Mouse (Mus musculus) cerebellum, postnatal 10 days (tissue): ENCODE results near the gene Eif2b3.

Experiments
- DNase-seq, 2 experiments: peaks; one replicate each; pipeline ENCODE4 v3.0.0; 2021; ENCODE audit warnings: mixed read lengths in 2 of 2

Eif2b3 gene

DNA sequence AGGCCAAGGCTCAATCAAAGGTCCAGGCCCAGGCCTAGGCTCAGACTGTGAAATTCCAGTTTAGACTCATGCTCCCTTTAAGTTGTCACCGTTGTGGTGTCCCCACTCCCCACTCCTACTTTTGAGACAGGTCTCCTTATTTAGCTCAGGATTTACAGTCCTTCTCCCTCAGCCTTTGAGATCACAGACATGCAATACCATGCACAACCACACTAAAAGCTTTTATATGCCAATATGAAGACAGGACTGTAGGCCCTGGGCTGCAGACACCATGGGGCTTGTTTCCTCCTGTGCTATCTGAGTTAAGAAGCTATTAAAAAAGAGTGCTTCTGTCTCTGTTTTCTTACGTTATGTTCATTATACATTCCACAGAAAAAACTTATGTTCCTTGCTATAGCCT, 1.5 kb upstream of the Eif2b3 start:
- no peak for DNase-seq

DNA sequence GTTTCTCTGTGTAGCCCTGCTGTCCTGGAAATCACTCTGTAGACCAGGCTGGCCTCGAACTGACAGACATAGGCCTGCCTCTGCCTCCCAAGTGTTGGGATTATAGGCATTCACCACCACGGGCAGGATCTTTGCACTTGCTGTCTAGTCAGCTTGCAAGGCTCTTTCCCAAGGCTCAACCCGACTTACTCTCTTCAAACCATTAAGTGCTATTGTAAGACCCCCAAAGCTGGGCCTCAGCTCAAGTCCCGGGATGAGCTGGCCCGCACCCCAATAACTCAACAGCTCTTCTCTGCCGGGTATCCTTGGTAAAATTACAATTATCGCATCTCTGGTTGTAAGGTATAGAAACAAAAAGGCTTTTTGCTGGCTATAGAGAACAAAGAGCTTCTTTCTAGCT, 875 bp upstream of the Eif2b3 start:
- no peak for DNase-seq

DNA sequence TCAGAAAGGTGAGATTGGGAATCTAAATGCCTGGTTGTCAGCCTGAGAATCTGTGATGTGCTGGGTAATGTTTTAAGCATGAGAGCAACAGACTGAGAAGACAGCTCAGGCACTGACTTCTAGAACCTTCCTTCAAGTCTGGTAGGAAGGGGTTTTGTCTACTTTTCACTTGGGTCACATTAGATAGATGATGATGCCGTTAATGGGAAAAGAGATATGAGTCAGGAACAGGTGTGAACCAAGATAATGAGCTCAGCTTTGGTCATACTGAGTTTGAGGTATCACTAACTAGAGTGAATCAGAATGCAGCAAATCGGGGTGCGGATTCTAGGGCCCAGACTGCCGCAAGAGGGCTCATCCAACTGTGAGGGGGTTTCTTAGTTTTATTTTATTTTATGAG, 4.3 kb downstream of the Eif2b3 start:
- no peak for DNase-seq

DNA sequence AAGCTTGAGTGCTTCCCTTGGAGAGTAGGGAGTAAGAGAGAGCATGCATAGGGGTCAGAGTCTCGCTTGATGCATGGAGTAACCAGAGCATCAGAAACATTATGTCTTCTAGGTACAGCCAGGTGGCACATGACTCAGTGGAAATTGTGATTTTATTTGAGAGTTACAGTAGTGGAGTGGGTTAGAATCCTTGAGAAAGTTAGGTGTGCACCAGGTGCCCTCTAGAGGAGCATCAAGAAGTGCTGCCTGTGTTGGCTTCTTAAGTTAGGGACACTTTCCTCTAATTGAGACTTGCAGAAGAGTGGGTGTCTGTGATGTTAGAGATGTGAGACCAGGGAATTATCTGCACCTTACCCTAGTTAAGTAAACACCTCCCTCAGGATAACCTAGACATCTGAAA, 11.9 kb downstream of the Eif2b3 start:
- no peak for DNase-seq

DNA sequence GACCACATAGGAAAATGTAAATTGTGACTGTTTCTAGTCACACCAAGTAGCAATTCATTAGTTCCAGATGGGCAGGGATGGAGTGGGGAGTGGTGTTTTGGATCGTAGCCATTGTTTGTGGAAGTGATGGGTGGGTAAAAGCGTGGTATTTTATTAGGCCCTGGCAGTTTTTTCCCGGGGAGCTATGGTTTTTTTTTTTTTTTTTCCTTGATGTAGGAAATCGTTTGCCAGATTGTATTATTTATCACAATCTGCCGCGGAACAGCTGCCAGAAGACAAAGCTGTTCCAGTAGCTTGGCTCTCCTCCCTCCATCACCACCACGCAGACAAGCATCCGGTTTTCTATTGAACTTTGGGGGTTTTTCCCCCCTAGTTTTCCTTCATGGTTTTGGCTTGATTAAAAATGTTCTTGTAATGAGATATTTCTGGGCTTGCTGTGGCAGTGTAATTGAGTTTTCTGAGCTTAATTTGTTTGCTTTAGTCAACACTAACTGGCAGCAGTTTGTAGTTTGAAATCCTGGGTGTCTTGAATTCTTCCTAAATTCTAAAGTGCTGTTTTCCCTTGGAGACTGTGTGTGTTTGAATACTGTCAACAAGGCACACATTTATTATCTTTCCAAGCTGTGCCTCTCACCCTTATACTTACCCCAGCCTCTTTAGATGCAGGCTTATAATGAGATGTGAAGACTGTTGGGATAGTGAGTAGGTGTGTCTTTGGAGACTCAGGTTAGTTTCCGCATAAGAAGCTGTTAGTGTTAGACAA, 20.9 kb downstream of the Eif2b3 start:
- peak; percentile 84 to 85 for DNase-seq

DNA sequence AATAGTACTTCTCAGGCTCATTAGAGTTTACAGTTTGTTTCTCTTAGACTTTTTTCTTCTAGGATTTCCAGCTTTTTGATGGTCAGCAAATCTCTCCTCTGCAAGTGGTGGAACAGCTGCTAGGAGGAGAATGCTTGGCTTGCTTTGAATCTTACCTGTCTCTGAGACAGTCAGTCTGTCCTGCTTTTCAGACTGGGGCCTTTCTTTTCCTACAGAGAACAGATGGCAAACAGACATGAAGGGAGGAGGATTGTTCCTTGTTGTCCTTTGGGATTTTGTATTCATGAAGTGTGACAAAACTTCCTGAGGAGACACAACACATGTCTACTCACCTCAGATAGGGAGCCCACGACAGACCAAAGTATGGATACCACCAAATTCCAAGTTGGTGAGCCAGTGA, 21.6 kb downstream of the Eif2b3 start:
- DNase-seq: peak in 1 of 2 experiments; percentile 14

DNA sequence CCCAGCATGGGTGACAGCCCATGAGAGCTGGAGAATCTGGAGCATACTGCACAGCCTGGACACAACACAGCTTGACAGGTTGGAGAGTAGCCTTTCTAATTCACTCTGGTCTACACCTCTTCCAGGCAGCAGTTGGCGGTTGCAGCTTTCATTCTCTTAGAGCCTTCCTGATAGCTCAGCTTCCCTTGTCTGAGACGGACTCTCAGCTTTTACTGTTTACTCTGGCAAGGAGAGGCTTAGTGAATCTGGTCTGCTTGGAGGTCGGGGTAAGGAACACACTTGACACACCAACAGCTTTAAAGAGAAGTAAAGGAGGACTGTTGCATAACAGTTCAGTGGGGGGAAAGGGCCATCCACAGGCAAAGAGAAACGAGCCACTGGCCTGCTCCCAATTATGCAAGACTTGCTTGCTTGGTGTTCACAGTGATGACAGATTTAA, 22.1 kb downstream of the Eif2b3 start:
- peak; percentile 43 to 63 for DNase-seq

DNA sequence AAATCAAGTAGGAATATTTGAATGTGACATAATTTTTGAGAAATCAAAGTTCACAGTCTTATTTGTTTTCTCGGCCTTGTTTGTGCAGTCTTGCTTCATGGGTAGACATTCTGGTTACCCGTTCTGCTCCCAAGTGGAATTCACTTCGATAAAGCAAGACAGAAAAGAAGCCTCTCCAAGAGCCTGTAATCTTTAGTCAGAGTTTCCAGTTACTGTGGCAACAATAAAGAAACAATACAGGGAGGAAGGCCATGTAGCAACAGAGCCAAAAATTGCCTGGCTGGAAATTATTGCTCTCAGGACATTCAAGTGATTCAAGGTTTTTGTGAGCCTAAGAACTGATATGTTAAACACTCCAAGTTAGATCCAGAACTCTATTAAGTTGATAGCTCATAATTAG, 29.6 kb downstream of the Eif2b3 start:
- DNase-seq: no peak

DNA sequence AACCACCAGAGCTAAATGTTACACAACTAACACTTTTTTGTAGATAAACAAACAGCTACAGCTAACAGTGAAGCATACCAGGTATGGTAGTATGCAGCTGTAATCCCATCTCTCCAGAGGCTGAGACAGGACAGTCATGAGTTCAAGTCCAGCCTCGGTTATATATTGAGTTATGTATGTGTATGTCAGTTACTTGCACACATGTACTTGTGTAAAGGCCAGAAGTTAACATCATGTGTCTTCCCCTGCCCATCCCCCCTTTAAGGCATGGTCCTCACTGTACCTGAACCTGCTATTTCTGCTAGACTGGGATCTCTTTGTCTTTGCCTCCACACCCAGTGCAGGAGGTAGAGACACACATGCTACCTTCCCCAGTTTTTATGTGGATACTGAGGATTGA, 30.3 kb downstream of the Eif2b3 start:
- no peak for DNase-seq

DNA sequence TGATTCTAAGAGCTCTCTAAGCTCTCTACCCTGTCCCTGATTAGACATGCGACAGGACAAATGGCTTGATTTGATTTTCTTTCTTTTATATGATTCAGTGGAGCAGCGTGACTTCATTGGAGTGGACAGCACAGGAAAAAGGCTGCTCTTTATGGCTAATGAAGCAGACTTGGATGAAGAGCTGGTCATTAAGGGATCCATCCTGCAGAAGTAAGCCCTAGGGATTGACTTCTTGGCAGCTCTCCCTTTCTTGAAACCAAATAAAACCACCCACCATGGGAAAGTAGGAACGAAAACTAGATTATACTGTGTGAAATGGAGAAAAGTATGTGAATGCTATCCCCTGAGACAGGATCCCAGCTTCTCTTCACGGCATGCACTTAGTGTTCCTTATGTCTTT, 33.4 kb downstream of the Eif2b3 start:
- DNase-seq: peak; percentile 68 to 74

DNA sequence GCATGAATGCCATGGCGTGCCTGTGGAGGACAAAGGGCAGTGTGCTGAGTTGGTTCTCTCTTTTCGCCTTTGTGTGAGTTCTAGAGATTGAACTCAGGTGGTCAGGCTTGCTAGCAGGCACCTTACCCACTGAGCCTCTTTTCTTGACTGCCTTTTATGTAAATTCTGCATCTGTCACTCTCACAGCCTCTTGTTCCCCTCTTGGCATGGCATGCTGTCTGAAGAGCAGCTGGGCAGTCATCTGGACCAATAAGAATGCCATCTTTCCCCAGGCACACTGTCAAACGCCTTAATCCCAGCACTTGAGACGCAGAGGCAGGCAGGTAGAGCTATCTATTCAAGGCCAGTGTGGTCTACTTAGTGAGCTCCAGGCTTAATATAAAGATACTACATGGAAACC, 34.8 kb downstream of the Eif2b3 start:
- DNase-seq: peak; percentile 52 to 62

DNA sequence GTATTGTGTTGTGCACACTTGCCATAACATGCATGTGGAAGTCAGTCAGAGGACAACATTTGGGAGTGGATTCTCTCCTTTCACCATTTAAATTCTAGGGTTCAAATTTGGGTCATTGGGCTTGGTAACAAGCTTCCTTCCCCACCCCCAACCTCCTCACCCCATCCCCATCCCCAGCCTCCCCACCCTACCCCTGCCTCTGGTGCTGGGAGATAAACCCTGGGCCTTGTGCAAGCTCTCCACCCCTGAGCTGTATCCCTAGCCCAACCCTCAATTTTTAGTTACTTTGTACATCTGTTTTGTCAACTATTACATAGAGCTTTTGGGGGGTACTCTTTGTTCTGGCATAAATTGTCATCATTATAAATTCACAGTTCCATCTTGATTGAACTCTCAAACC, 36.9 kb downstream of the Eif2b3 start:
- DNase-seq: no peak

DNA sequence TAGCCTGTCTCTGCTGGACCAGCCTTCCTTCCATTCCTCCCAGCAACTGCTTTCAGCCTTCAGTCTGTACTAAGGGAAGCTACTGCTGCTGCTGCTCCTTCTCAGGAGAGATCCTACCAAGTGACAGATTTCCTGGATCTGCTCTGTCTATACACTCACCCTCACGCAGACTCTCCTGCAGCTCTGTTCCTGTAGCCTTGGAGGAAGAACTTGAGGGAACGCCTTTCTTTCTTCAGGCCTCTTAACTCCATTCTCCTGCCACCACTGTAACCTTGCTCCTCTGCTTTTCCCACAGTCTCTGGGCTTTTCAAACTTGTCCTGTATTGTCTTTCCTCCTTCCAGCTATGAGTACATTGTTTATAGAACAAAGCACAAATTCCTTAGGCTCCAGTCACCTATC, 37.3 kb downstream of the Eif2b3 start:
- DNase-seq: no peak

DNA sequence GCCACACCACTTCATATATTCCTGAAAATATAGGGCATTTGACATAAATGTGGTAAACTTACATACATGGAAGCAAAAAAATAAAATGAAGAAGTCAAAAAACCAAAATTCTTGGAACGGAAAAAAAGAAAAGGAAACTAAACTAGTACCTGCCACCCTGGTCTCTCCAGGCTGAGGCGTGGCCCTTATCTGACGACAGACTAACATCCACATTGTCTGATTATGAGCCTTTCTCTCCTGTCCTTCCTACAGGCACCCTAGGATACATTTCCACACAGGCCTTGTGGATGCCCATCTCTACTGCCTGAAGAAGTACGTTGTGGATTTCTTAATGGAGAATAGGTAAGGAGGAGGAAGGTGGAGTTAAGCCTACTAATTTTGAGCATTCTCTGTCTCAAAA, 39.3 kb downstream of the Eif2b3 start:
- DNase-seq: no peak

DNA sequence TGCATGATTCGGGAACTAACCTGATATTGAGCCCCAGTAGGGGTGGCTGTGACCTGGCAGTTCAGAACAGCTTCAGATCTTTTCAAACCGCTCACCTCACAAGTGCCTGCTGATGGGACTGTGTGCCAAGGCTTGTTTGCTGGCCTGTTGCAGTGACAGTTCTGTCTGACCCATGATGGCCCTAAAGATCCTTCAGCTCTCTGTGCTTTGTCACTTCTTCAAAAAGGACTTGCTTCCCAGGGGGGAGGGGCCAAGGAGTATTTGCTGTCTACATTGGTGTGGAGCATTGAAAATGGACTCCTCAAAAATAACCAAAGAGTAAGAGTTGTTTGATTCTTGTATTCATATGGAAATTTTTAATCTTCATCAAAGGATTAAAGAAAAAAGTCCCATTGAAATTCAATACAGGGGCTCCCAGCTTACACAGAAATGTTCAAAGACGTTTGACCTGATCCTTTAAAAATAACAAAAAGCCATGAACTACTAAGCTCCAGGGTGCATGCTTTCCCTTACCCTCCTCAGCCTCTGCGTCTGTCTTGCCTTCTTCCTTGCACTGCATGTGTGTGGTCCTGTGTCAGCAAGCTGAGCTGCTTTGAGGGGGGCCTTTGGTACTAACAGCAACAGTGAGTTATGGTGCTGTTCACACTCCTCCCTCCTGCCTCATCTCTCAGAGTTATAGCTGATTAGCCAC, 43.6 kb downstream of the Eif2b3 start:
- DNase-seq: no peak

DNA sequence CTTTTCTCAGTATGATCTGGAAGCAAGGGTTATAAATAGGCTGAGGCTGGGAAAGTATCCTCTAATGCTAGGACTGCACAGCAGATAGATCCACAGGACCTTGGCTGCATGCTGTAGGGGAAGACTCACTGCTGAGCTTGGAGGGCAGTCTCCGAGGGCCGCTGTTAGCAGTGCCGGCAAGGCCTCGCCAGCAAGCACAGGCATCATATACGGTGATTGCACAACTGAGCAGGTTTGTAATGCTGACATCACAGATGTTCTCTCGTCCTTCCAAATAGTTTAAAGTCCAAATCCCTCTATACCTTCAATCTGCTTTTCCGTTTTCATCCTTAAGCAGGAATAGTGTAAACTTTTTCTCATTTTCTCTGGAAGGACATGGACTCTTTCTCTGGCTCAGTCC, 48.8 kb downstream of the Eif2b3 start:
- DNase-seq: no peak

DNA sequence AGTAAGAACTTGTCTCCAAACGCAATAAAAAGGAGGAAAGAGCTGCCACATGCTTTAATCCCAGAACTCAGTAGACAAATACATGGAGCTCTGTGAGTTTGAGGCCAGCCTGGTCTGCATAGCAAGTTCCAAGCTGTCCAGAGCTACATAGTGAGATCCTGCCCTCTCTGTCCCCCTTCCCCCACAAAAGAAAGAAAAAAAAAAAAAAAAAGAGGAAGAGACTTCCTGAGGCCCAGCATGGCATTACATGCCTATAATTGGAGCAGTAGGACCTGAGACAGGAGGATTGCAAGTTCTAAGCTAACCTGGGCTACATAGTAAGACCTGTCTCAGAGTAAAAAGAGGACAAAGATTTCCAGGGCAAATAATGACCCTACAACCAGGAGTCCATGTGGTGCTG, 50.4 kb downstream of the Eif2b3 start:
- no peak for DNase-seq

DNA sequence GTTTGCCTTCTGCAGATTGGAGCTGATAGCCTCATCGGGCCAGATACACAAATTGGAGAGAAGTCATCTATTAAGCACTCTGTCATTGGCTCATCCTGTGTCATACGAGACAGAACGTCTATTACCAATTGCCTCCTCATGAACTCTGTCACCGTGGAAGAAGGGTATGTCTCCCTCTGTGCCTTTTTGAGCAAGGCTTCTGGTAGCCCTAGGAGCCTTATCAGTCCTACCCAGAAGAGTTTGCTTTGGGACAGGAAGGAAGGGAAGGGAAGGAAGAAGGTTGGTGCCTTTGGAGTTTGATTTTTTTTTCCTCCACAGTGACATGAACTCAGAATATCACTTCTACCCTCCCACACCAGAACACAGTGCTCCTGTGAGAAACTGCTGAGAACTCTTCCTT, 51.4 kb downstream of the Eif2b3 start:
- no peak for DNase-seq

DNA sequence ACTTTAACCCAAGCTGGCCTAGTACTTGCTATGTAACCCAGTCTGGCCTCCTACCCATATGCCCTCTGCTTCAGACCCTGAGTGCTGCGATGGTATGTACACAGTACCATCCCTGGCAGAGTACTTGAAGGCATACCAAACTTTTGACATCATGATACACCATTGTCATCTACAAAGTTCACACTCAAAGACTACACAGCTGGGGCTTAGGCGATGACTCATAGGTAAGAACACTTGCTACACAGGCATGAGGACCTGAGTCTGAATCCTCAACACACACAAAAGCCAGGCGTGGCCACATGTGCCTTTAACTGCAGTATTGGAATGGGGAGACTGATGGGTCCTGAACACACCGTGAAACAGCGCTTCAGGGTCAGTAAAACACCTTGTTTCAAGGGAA, 52.0 kb downstream of the Eif2b3 start:
- DNase-seq: no peak

DNA sequence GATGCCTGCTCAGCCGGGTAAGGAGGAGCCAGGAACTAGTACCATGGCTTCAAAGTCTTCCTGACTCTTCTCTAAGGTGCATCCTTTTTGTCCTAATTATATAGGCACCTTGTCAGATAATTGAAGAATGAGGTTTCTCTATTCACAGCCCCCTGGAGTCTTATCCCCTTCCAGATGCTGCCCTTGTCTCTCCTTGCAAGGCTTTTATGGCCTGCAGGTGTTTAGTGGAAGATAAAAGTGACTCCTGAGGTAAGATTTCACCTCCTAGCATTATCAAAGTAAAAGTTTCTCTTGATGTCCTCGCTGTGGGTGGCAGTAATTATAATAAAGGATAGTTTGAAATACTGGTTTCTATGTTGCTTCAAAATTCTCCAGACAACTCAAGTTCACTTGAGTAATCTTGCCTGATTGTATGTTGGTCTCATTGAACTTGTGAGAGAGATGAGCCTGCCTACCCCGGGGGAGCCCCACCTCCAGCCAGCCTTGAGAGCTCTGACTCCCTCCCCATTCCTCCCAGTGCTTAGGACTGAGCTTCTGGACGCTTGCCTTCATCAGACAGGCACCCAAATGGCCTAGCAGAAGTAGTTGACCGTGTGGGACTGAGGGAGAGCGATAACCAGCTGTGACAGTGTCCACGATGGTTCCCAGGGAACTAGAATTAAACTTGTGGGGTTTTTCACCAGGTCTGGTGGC, 68.9 kb downstream of the Eif2b3 start:
- no peak for DNase-seq

DNA sequence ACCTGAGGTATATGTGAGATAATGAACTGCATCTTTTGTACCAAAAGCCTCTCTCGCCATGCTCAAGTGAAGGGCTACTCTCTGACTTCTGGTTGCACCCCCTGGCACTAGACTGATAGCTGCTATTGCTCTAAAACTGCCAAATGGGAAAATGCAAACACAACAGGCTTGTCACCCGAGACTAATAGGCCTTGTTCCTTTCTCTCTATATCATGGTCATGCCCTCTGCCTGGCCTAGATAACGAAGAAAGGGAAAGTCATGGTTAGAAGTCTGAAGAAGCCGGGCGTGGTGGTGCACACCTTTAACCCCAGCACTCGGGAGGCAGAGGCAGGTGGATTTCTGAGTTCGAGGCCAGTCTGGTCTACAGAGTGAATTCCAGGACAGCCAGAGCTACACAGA, 71.4 kb downstream of the Eif2b3 start:
- no peak for DNase-seq

DNA sequence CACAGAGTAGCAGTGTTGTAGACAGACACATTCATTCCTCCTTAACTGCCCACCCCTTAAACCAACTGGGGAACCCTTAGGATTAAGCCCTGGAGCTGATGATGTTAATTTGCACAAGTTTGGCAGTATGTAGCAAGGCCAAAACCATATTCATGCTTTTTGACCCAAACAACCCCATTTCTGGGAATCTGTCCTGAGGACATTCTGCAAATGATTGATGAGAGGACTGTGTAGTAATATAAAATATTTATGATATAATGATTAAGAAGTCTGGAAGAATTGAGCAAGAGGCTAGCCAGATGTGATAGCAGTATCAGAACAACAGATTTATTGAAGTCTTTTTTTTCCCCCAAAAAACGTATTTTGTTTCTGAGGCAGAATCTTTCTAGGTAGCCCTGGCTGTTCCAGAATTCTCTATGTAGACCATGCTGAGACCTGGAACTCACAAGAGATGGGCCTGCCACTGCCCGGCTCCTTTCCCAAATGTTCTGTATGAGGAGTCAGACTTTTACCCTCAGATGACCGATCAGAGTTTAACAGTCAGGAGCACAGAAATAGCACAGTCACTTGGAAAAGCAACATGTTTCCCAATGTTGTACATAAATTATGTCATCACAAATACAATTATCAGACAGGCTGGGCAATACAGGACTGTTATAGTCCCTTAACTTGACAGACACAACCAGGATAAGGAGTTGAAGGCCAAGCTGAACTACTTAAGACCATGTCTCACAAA, 75.6 kb downstream of the Eif2b3 start:
- DNase-seq: no peak
